Mouse (Mus musculus): Measurements from ENCODE around the gene Dnajc17. TPM values are rescaled to one million over a fixed set of nuclear protein-coding genes. Genes with fewer than 3 reads are reported as not detected.

The Dnajc17 gene
- polyA plus RNA-seq (2017; shearing (Covaris generic)): 10 to 100 TPM; 16.0 to 16.6 TPM

GRCm38 (mm10) chr2:119208344-119209175 is at the start of gene Dnajc17, which contains the start of gene Zfyve19:
TSS of gene Dnajc17 (minus strand) at chr2:119208795.
TSS of gene Zfyve19 (plus strand) at chr2:119208617.
- ATAC-seq: peak; percentile 98

- no peak for ATAC-seq
These were observed 46.4 kb upstream of the Dnajc17 start for GRCm38 (mm10) chr2:119254976-119255375.

DNA sequence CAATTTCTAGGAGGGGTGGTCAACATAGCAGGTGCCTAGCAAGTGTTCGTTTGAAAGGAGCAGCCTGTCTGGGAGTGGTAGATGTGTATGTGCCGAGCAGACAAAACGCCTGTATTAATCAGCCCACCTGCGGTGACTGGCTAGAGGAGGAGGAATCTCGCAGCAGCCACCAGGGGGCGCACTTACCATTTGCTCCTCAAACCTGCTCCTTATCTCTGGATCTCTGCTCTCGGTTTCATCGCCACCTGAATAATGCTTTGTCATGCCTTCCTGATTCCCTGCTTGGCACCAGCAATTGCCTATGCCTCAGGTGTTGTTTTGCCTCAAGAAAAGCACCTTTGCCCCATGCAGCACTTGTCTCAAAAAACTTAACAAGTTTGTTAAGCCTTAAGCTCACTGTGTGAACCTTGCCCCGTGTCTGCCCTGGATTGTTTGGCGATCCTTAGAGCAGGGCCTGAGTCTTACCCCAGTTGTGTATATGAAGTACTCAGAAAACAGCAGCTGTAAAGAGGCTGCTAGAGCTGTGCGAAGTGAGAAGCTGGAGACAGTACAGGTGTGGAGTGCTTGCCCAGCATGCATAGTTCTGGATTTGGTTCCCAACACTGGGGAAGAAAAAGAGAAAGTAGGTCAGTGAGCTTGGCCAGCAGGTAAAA is 42.4 kb upstream of the Dnajc17 start:
- peak; percentile 96 for ATAC-seq

GRCm38 (mm10) chr2:119250377-119250776 is 41.8 kb upstream of the Dnajc17 start:
- no peak for ATAC-seq

- no peak for ATAC-seq
These were observed 41.0 kb upstream of the Dnajc17 start for GRCm38 (mm10) chr2:119249592-119250061.

DNA sequence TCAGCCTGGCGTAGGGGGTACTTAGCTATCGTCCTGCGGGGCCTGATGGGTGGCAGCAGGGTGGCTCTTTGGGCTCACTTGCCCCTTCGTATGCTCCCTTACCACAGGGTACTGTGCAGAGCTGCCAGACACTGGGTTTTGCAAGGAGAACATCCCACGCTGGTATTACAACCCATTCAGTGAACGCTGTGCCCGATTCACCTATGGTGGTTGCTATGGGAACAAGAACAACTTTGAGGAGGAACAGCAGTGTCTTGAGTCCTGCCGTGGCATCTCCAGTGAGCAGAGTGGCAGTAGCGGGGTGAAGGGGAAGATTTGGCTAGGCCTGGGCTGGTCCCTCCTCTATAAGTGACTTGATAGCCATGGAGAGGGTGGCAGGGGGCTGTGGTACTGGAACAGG is 39.3 kb upstream of the Dnajc17 start:
- ATAC-seq: no peak

- ATAC-seq: no peak
These were observed 36.7 kb upstream of the Dnajc17 start for GRCm38 (mm10) chr2:119245246-119245645.

GRCm38 (mm10) chr2:119242548-119242947 is 34.0 kb upstream of the Dnajc17 start:
- ATAC-seq: no peak

- no peak for ATAC-seq
These were observed 32.2 kb upstream of the Dnajc17 start for GRCm38 (mm10) chr2:119240819-119241186.

- ATAC-seq: no peak
These were observed 31.7 kb upstream of the Dnajc17 start for GRCm38 (mm10) chr2:119240075-119240818.

- ATAC-seq: no peak
These were observed 30.1 kb upstream of the Dnajc17 start for GRCm38 (mm10) chr2:119238671-119239070.

DNA sequence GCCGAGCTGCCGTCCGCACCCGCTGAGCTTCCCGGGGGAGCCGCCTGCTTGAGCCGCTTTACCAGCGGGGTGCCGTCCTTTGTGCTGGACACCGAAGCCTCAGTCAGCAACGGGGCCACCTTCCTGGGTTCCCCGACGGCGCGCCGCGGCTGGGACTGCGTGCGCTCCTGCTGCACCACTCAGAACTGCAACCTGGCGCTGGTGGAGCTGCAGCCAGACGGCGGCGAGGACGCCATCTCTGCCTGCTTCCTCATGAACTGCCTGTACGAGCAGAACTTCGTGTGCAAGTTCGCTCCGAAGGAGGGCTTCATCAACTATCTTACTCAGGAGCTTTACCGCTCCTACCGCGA is 29.3 kb upstream of the Dnajc17 start:
- no peak for ATAC-seq

DNA sequence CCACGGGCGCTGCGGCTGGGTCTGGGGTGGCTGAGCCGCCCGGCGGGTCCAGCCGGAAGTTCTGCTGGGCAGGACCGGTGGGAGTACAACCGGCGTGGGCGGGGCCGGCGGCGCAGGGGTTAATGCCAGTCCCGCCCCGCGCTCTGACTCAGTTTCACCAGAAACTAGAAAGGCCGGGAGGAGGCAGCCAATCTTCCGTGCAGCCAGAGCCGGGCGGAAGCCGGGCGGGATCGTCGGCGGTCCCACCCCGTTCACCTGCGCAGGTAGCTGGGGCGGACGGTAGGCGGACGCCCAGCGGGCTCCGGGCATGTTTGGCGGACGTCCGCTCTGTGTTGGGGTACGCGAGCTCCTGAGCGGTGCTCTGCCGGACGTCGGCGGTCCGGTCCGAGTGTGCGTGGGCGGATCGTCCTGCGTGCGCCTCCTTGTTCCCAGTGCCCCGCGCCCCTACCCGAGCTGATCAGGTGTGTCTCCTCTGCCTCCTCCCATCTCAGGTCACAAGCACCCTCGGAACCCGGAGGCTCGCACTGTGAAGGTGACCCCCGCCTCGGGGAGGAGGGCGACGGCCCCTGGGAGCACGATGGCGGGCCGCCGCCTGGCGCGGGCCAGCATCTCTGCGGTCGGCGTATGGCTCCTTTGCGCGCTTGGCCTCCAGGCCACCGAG is 28.7 kb upstream of the Dnajc17 start, which contains the start of gene Spint1:
Gene Spint1 (plus strand): TSS at position 153 of the 661 bp plus-strand sequence.
- ATAC-seq: peak; percentile 34

- ATAC-seq: no peak
These were observed 28.2 kb upstream of the Dnajc17 start for GRCm38 (mm10) chr2:119236682-119237209.

DNA sequence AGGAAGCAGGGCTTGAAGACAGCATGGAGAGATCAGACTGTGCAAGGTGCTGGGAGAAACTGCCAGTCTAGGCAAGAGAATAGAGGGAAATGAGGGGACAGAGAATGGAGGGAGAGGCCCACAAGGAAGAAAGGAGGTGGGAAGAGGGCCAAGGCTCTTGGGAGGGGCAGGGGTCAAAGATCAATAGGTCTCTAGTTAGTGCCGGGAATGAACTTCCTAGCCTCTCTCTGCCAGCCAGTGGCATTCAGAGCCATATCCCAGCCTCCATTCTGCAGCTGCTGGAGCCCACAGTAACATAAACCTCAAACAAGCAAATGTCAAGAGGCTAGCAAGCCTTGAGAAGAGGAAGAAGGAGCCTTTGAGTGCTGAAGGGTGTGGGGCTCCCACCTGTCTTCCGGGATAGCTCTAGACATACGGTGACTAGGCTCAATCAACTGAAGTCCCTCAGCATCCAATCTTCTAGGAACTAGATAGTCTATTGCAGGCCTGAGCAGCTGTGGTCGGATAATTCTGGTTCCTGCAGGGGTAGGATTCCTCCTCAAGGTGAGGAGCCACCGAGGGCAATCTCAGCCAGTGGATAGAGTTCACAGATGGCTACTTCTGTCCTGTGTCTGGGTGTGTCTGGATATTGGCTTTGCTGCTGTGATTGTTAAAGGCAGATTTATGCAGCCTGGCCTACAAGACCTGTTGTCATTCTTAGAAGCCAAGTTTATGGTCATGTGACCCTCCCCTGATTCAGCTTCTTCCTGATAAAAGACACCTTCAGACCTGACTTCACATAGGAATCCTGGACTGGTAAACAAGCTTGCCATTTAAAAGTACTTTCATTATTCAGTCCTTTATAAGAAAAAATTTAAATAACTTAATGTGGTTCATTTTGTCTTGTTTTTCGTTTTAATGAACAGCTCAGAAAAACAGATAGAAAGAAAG is 21.4 kb upstream of the Dnajc17 start, which contains the start of gene Ppp1r14d:
Gene Ppp1r14d (minus strand): TSS at position 132 of the 930 bp plus-strand sequence.
- ATAC-seq: no peak

DNA sequence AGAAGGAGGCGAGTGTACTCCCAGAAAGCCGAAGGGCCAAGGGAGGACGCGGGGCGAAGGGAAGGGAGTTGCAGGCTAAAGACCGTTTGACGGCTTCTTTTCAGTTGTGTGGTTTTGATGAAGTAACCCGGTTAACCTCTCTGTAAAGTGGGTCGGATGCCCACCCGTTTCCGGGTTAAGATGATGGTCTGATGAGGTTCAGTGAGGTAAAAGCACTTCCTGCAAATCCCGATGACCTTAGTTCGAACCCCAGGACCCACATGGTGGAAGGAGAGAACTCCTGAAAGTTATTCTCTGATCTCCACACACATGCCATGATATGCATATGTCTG is 547 bp upstream of the Dnajc17 start:
- peak; percentile 15 for ATAC-seq

DNA sequence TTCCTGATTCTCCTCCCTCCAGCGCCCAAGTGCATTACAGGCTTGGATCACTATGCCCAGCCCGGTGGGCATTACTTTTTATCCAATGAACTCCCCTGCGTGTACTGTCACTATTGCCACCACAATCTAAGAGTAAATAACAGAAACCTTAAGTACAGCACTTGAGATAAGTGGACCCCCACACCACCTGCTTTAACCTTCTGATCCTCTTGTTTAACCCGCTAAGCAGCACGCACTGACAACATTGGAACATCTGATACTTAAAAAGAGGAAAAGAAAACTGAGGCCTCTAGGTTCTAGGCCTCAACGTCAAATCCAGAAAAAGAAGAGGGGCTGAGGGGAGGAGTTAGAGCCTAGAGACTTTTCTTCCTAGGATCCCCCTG is 643 bp downstream of the Dnajc17 start:
- no peak for ATAC-seq

DNA sequence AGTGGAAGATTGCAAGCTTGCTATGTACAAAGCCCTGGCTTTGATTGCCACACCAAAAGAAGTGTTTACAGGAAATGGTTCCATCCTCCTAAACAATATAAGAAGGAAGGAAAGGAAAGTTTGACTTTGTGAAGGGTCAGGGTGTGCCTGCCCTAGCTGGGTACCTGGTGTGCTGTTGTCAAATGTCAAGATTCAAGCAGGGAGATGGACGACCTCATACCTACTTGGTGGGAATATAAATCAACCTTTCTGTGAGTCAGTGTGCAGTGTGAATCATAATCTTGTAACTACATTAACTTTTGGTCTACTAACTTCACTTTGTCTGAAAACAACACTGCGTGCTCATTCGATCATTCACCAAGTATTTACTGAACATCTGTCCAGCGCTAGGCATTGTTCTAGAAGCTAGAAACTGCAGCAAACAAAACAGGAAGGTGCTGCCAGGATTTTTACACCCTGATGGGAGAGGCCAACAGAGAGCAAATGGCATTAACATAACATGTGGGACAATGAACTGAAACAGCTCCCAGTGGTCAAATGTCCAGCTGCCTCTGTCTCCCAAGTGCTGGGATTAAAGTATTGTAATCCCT is 4.6 kb downstream of the Dnajc17 start:
- ATAC-seq: no peak

GRCm38 (mm10) chr2:119202914-119203453 is 5.6 kb downstream of the Dnajc17 start:
- no peak for ATAC-seq

GRCm38 (mm10) chr2:119198934-119199333 is 9.7 kb downstream of the Dnajc17 start:
- ATAC-seq: no peak
